ENCODE assay signal across 28 mouse cellular contexts in the genomic region with DNA sequence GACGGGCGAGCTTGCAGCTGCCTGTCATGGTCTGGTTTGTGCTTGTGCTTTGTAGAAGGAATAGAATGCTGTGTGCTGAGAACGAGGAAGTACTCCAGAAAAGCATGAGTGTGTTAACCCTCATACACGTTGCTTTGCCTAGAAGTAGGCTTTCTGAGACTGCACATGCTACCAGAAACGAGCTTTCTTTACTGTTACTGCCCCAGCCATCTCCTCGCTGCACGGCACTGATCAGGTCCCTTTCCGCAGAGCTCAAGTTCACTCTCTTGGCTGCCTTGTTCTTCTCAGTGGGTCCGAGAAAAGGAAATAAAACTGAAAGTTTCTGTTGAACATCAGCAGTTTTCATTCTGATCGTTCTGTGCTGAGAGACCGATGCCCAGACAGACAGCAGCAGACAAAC. TPM values are rescaled to one million over a fixed set of nuclear protein-coding genes. Genes with fewer than 3 reads are reported as not detected.
A peak's percentile ranks its signal among the peaks of the same experiment; 100 is the strongest.
DNase-seq lines count a peak whose midpoint lies in the region; ATAC-seq and TF ChIP-seq lines count a peak whose summit lies in the region.
"Had no signal": no experiment of that assay in that cellular context is flagged by ENCODE, and none has a peak within 500 bp of the region (broad histone marks: within the 10 kb centered on the region; RNA-seq: fewer than 3 reads in every experiment).

No protein-coding gene starts in this region.

- H3K79me2 ChIP-seq in liver, adult 2 months (ENCODE audit: control insufficient read depth, insufficient read depth, low read length), result no peaks in the 10 kb centered on the region

- H3K9ac ChIP-seq in liver, adult 2 months (ENCODE audit: low read depth, low read length), result no peak overlapping the region
- no peak overlapping the region for H3K9ac ChIP-seq in liver, embryonic 12.5 days
- H3K9ac ChIP-seq in ES-E14 (ENCODE audit: insufficient read depth, low read depth, low read length, poor library complexity, severe bottlenecking), result peak overlapping the region; percentile 18; the same call in 1 of the 2 replicates
- H3K9ac ChIP-seq: forebrain, embryonic 13.5 days; heart, embryonic 12.5 days; heart, embryonic 15.5 days; hindbrain, embryonic 13.5 days had no signal

- 89% methylated on average over 11 of the region's 11 CpGs for WGBS in liver, adult 2 months
- 82% methylated on average over 11 of the region's 11 CpGs for WGBS in liver, embryonic 12.5 days (ENCODE audit: insufficient replicate concordance)

- no peak for ATAC-seq in liver, embryonic 12.5 days
- ATAC-seq: forebrain, embryonic 13.5 days; forebrain, embryonic 16.5 days; hindbrain, embryonic 16.5 days; Patski had no signal

- H3K4me2 ChIP-seq in liver, embryonic 12.5 days, result no peak overlapping the region
- H3K4me2 ChIP-seq: forebrain, embryonic 13.5 days; heart, embryonic 12.5 days; heart, embryonic 15.5 days; hindbrain, embryonic 13.5 days had no signal

- H3K27ac ChIP-seq in liver, adult 2 months (replicated peaks; ENCODE audit: insufficient read depth, low read depth, low read length), result no peak overlapping the region
- H3K27ac ChIP-seq in liver, embryonic 12.5 days, result no peak overlapping the region
- peak overlapping the region; percentile 77 for H3K27ac ChIP-seq in ES-E14 (ENCODE audit: insufficient read depth, low read depth, low read length, poor library complexity, severe bottlenecking)
- H3K27ac ChIP-seq: forebrain, embryonic 10.5 days; forebrain, embryonic 13.5 days; gastrocnemius, adult 2 months; heart, embryonic 15.5 days; hindbrain, embryonic 10.5 days; hindbrain, embryonic 13.5 days had no signal

- TF ChIP-seq CTCF in liver, adult 2 months (IDR thresholded peaks at IDR 0.05; ENCODE audit: low read depth, low read length), result no peak

- no peaks in the 10 kb centered on the region for H3K9me3 ChIP-seq in liver, embryonic 12.5 days (replicated peaks)
- H3K9me3 ChIP-seq in ES-E14 (ENCODE audit: control insufficient read depth, insufficient read depth, low read depth, low read length), result no peaks in the 10 kb centered on the region
- H3K9me3 ChIP-seq: forebrain, embryonic 10.5 days; forebrain, embryonic 13.5 days; G1E; heart, embryonic 12.5 days; heart, embryonic 15.5 days; hindbrain, embryonic 10.5 days; hindbrain, embryonic 13.5 days had no signal

- H3K4me3 ChIP-seq in liver, adult 2 months (ENCODE audit: insufficient read depth, low read depth, low read length), result no peak overlapping the region
- H3K4me3 ChIP-seq in liver, embryonic 12.5 days, result no peak overlapping the region
- no peak overlapping the region; a peak in 1 of 4 replicates for H3K4me3 ChIP-seq in ES-E14 (ENCODE audit: insufficient read depth in 1 of 2, low read depth in 1 of 2, low read length in 2 of 2, poor library complexity in 1 of 2, severe bottlenecking in 1 of 2)
- H3K4me3 ChIP-seq: forebrain, embryonic 10.5 days; forebrain, embryonic 13.5 days; gastrocnemius, adult 2 months; heart, embryonic 12.5 days; heart, embryonic 15.5 days; hindbrain, embryonic 10.5 days; hindbrain, embryonic 13.5 days had no signal

- peak; percentile 14 for DNase-seq in liver, adult 2 months (ENCODE audit: extremely low read depth, low read depth, low spot score)
- DNase-seq in lung, postnatal 36 days, result peak; percentile 19
- no peak for DNase-seq in lung, postnatal 25 days (ENCODE audit: low spot score)
- DNase-seq in A20 (ENCODE audit: low read depth, low spot score), result peak; percentile 73
- no peak for DNase-seq in ES-E14 (ENCODE audit: low read depth, low spot score)
- no peak for DNase-seq in heart, adult 11 months
- no peak for DNase-seq in frontal cortex, postnatal 25 days (ENCODE audit: low spot score in 2 of 2)
- DNase-seq: adrenal gland, postnatal 14 days; B cell, adult 2 months; cerebellum, adult 11-12 months; cerebellum, adult 8-10 months; cerebellum, postnatal 14 days; gastrocnemius, adult 2 months; gastrocnemius, postnatal 14 days; heart, adult 18-20 months; heart, postnatal 10 days; heart, postnatal 36 days had no signal

- H3K4me1 ChIP-seq in liver, adult 2 months (ENCODE audit: control insufficient read depth, insufficient read depth, low read length), result no peaks in the 10 kb centered on the region
- no peaks in the 10 kb centered on the region for H3K4me1 ChIP-seq in liver, embryonic 12.5 days
- peaks cover 3 to 10% of the 10 kb centered on the region in 2 experiments; a peak in 3 of 4 replicates for H3K4me1 ChIP-seq in ES-E14 (ENCODE audit: control insufficient read depth in 2 of 2, insufficient read depth in 2 of 2, low read length in 2 of 2, poor library complexity in 1 of 2)
- H3K4me1 ChIP-seq: forebrain, embryonic 10.5 days; forebrain, embryonic 13.5 days; heart, embryonic 12.5 days; heart, embryonic 15.5 days; hindbrain, embryonic 10.5 days; hindbrain, embryonic 13.5 days had no signal

- H3K27me3 ChIP-seq in liver, adult 2 months (ENCODE audit: control insufficient read depth, insufficient read depth, low read length), result no peaks in the 10 kb centered on the region
- H3K27me3 ChIP-seq in liver, embryonic 12.5 days (replicated peaks), result no peaks in the 10 kb centered on the region
- H3K27me3 ChIP-seq: forebrain, embryonic 13.5 days; heart, embryonic 12.5 days; heart, embryonic 15.5 days; hindbrain, embryonic 13.5 days; Patski had no signal

- H3K36me3 ChIP-seq in liver, adult 2 months (ENCODE audit: control insufficient read depth, insufficient read depth, low read length), result peaks cover 70% of the 10 kb centered on the region
- peaks cover 95% of the 10 kb centered on the region for H3K36me3 ChIP-seq in liver, embryonic 12.5 days
- H3K36me3 ChIP-seq in ES-E14 (ENCODE audit: control insufficient read depth, insufficient read depth, low read length, poor library complexity, severe bottlenecking), result peaks cover 51% of the 10 kb centered on the region

- no peak for TF ChIP-seq POLR2A in liver, adult 2 months (IDR thresholded peaks at IDR 0.05; ENCODE audit: extremely low read depth, insufficient read depth, low read length)

- in situ Hi-C loops in ES-E14 (cut with MboI; ENCODE audit: low sequenced_read_pairs in 2 of 2, unreplicated experiment in 2 of 2), result no loop called here

TF ChIP-seq in ES-E14, 5 proteins besides CTCF, POLR2A, EP300 and RAD21:
- TF ChIP-seq ZC3H11A (IDR thresholded peaks at IDR 0.05; ENCODE audit: borderline replicate concordance, low read depth, low read length), result no peak
- TF ChIP-seq MAFK (IDR thresholded peaks at IDR 0.05; ENCODE audit: insufficient read depth, low read depth, low read length), result no peak
- TF ChIP-seq ZNF384 (IDR thresholded peaks at IDR 0.05; ENCODE audit: low read depth, low read length), result no peak
- TF ChIP-seq CHD2 (IDR thresholded peaks at IDR 0.05; ENCODE audit: low read depth, low read length), result no peak
- TF ChIP-seq HCFC1 (IDR thresholded peaks at IDR 0.05; ENCODE audit: borderline replicate concordance, insufficient read depth, low read length), result no peak
TF ChIP-seq in ES-E14: peak in this region for 0.

RNA-seq across cellular contexts. Expression of gene Nup214, which starts 34.5 kb away (rescaled TPM):
- total RNA-seq in liver, adult 2 months (2014; rRNA removed), result 5.3 and 7.1 TPM in 2 replicates
- polyA plus RNA-seq in liver, adult 2 months (2012; rRNA removed), result 10.2 and 11.5 TPM in 2 replicates
- polyA plus RNA-seq in liver, embryonic 12.5 days (2016; fragmentation: Nextera tagmentation; extraction: Ambion mirVana), result 67.8 and 70.7 TPM in 2 replicates
- total RNA-seq in ES-E14 (2012; rRNA removed), result 74.3 and 77.0 TPM in 2 replicates

RNA-seq across cellular contexts. Expression of gene Aif1l, which starts 58.8 kb away (rescaled TPM):
- 0.13 and 0.18 TPM in 2 replicates for total RNA-seq in liver, adult 2 months (2014; rRNA removed)
- 0.10 and 0.16 TPM in 2 replicates for polyA plus RNA-seq in liver, adult 2 months (2012; rRNA removed)
- polyA plus RNA-seq in liver, embryonic 12.5 days (2016; fragmentation: Nextera tagmentation; extraction: Ambion mirVana), result 5.1 and 5.2 TPM in 2 replicates
- 17.6 and 48.5 TPM in 2 replicates for total RNA-seq in ES-E14 (2012; rRNA removed)
- polyA plus RNA-seq: G1E had no signal

Comparison
In these comparisons a context has a peak if more than half of its experiments do, and no peak if none do; other contexts are left out.
1. DNase-seq: peak in liver, adult 2 months (single experiment), lung, postnatal 36 days (single experiment) and A20 (single experiment); none in lung, postnatal 25 days (single experiment), ES-E14 (single experiment), heart, adult 11 months (single experiment) and frontal cortex, postnatal 25 days (0 of 2).
2. RNA of gene Aif1l, which starts 58.8 kb away (total RNA-seq): 17.6 to 48.5 TPM in ES-E14; 0.13 to 0.18 TPM in liver, adult 2 months; every median in the first group is over 10 times any median in the second.